Mouse (Mus musculus) adrenal gland, postnatal 4 days (tissue): ENCODE results near the gene Gm21783. TPM values are rescaled to one million over a fixed set of nuclear protein-coding genes. Genes with fewer than 3 reads are reported as not detected.
"Not testable (repeated sequence)": the region's sequence is repeated elsewhere in the genome, so short reads cannot be mapped to it uniquely, and the experiment has no call there.

Experiments used
- DNase-seq, 2 experiments: peaks; one replicate each; pipeline ENCODE4 v3.0.0; 2021 to 2022; ENCODE audit warnings: low spot score in 2 of 2, mixed read lengths in 2 of 2
- long read RNA-seq, 2 experiments: library from polyadenylated mRNA; stranded (forward); transcript quantifications; one replicate each; pipeline ENCODE4 v2.0.0; 2021
- total RNA-seq, 2 experiments: library from RNA; stranded (reverse); gene quantifications; 2 replicates each; pipeline ENCODE4 v1.2.3; 2021

Gene Gm21783
- total RNA-seq, result not detected
- long read RNA-seq, experiment 1, result 0 reads
- long read RNA-seq, experiment 2, result 0 reads

DNA sequence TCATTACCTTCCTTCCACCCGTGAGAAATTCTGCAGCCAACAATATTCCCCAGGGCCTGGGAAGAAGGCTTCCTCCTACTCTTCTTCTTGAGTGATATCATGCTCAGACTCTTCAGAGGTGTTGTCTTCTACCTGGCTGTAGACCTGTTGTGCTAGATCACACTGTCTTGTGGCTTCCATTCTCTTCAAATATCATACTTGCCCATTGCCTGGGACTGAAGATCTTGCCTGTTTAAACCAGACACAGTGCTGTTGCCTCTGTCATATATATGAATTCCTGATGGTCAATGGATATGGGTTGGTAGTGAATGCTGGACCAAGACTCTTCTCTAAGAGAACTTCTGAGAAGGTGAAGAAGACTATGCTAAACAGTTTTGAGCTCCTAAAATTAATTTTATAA lies at the start of gene Gm21783:
Gene Gm21783, minus strand, starts transcription at position 101 of the 400 bp plus-strand sequence.
- DNase-seq, result not testable (repeated sequence)
